Mouse (Mus musculus): ENCODE measurements around the gene Ltbp1. TPM values are rescaled to one million over a fixed set of nuclear protein-coding genes. Genes with fewer than 3 reads are reported as not detected.
A peak's percentile ranks its signal among the peaks of the same experiment; 100 is the strongest.

Ltbp1 gene
- total RNA-seq, 2 experiments from 2014 or later: 7.2 to 7.8 TPM

DNA sequence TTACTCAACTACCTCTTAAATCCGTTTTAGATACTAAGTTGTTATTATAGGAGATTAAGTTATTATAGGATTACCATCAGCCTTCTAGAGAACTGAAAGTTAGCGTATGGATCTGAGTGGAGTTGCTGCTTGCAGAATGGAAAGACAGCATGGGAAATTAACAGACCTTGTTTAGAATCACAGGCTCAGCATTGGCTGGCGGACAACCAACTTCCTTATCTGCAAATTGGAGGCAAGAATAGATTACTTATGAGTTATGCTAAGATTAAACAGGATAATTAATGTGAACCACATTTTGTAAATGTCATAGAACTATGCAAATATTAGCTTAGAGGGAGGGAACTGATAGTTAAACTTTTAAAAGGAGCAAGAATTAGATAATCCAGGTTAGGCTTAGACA is 223.0 kb downstream of the Ltbp1 start:
- DNase-seq (ENCODE audit: low spot score in 2 of 2): no peak

DNA sequence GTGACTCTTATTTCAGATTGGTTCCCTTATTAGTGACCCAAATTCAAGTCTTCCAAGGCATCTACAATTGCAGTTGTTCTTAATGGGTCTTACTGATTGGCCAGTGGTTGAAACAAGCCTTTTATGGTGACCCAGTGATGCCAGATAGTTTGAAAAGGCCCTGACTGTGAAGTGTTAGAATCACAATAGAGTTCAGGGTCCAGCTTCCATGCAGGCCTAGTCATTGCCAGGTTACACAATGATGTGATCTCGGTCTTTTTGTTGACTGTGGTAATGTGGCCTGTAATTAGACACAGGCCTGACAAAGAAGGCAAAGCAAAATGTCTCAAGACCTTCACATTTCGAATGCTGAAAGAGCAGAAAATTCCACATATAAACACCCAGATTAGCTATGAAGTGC is 227.8 kb downstream of the Ltbp1 start:
- DNase-seq (ENCODE audit: low spot score in 2 of 2): no peak

DNA sequence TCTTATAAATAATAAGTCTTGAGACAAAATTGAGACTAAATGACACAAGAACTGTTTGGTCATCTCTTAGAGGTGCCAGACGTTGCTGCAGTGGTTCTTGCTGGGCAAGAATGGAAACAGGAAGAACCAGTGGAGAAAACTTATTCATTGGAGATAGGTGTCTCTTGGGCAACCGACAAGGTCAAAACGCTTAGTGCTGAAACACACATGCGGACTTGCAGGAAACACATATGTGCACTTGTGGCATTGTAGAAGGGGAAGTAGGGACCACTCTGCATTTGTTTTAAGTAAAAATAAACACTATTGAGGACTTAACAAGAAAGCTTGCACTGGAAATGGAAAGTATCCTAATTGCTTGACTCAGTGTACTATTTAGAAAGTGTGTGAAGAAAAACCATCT is 228.6 kb downstream of the Ltbp1 start:
- no peak for DNase-seq (ENCODE audit: low spot score in 2 of 2)

DNA sequence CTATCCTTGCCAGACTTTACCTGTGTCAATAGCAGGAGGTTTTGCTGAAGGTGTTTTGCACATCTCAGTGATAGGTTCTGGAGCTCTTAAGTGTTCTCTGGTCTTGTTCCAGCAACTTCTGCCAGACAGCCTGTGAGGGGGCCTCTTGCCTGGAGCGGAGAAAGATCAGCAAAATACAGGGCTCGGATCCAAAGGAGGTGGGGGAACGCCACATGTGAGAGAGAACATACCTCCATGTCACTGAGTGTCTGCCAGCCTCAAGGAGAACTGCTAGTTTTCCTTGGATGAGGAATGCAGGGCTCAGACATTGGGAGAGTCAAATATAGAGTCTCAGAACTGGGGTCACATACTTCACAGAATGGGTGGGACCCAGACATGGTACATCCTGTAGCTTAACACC is 230.4 kb downstream of the Ltbp1 start:
- DNase-seq (ENCODE audit: low spot score in 2 of 2): peak; percentile 23 to 28

DNA sequence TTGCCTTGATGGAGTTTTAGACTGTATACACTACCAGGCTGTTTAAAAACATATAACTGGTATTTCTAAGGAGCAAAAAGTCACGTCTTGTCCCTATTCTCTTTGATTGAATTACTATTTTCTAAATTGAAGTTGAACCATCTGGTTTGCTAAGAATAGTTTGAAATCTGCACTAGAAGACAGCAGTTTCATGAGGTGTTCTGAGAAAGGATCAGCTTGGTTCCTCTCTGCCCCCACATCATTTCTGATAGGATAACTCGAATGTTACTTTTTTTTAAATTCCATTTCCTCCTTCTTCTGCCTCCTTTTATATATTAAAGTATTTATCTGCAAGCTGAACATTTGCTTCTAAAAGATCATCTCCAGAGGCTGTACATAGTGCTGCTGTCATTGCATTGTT is 231.2 kb downstream of the Ltbp1 start:
- no peak for DNase-seq (ENCODE audit: low spot score in 2 of 2)

DNA sequence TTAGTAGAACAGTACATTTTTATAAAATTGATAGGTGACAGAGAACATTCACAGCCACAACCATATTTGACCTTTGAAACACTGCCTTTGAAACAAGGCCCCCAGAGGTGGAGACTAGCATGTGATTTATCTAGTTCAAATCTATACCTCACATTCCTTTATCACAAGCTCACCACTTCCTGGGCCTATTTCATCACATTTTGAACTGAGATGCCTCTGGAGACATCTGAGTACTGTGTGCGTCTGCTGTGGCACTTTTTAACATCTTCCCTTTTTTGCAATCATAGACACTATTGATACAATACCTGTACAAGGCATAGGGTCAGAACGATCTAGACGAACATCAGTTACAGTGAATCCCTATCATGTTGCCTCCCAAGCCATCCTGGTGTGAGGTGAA is 232.1 kb downstream of the Ltbp1 start:
- no peak for DNase-seq (ENCODE audit: low spot score in 2 of 2)

DNA sequence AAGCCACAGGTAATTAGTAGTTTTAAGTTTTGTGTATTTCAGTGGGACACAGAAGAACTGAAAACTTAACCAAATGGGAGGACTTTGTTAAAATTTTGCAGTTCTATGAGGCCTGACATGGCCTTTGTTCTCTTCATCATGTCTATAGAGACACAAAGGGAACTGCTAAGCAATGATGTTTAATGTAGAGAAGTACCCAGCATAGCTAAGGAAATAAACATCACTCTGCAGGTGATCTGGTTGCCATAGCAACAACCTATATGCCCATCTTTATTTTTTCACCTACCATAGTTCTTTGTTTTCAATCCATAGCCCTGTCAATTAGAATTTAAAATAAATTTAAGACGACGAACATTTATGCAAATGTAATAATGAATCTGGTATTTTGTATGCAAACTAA is 233.3 kb downstream of the Ltbp1 start:
- no peak for DNase-seq (ENCODE audit: low spot score in 2 of 2)

DNA sequence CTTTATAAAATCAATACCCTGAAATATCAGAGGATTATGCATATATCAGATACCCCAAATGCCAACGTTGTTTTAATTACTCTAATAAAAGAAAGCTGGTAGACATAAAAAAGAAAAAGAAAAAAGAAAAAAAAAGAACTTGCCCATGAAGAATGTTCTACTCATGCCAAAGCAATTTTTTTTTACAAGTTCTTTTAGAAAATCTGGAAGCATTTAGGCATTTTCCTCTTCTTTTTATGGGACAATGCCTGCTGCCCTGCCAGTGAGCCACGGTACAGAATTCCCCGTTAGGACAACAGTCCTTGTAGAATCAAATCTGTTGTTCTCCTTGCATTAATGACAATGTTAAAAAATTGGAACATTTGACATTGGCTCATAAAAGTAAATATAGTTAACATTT is 234.2 kb downstream of the Ltbp1 start:
- no peak for DNase-seq (ENCODE audit: low spot score in 2 of 2)

DNA sequence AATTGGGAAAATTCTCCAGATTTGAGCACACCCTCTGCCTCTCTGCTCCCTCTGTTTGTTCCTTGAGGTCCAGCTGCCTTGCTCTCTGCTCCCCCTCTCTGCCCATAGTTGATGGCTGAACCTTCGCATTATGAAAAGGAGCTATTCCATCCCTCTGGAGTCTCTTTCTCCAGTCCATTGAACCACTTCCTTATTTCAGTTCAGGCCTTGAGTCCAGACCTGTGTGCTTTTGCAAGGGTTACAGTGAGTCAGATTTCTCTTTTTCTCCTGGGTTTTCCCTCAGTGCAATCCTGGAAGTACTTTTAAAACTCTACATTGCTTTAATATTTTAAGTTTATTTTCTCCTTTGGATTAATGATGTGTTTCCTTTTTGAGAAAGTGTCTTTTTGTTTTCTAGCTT is 236.7 kb downstream of the Ltbp1 start:
- DNase-seq (ENCODE audit: low spot score in 2 of 2): no peak

DNA sequence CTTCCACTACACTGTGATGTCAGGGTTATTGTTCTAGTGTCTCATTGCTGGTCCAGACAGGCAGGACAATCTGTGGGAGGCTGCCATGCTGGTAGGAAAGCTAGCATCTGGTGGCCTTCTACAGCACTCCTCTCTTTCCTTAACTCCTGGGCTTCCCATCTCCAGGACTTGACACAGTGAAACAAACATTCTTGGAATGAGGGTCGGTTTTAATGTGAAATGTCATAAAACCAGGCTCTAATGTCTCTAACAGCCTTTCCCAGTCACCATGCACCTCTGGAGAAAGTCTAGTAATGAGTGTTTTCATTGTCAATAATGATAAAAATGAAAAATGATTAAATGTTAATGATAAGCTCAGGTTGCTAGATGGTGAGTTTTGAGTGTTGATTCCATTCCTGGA is 237.9 kb downstream of the Ltbp1 start:
- no peak for DNase-seq (ENCODE audit: low spot score in 2 of 2)

DNA sequence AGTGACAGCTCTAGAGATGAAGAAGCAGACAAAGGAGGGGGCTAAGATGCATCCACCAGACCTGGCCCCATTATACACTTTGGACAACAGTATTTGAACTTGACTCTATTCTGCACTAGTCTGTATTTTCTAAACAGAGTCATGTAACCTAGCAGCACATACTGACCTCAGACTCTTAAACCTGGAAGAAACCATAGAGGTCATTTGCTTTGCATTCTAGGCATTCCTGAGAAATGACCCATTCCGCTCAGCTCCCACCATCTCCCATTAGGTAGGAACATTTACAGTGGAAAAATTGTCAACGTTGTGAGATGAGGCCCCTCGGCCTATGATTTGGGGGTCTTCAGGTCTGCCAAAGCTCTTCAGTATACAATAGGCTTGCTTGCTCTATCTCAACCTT is 238.8 kb downstream of the Ltbp1 start:
- DNase-seq (ENCODE audit: low spot score in 2 of 2): no peak

DNA sequence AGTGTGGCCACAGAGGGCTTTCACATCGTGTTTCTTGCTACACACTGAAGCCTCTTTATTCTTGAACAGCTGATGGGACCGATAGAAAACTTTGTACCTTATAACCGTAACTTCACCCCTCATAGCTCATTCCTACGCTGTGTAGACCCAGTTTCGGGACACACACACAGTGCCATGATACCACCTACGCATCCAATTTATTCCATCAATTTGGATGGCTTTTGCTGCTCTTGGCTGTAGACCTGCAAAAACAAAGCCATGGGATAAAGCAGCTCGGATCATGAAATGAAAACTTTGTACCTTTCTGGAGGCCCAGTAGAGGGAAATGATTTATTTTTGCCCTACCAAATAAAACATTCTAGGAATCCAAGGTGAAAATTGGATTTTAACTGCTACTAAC is 239.7 kb downstream of the Ltbp1 start:
- DNase-seq (ENCODE audit: low spot score in 2 of 2): no peak

DNA sequence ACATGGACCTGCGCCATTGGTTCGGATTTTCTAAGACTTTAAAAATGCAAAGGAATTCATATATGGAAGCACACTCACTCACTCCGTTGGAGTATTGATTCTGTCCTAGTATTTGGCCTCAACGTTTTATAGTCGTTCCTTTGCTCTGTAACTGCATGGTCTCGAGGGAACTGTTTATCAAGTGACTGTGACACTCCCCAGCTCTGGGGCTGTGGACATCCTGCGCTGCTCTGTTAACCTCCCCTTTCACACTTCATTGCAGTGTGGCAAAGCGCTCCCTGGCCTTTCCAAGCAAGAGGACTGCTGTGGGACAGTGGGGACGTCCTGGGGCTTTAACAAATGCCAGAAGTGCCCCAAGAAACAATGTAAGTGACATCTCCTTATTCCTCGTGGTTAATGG is 243.3 kb downstream of the Ltbp1 start:
- no peak for DNase-seq (ENCODE audit: low spot score in 2 of 2)

DNA sequence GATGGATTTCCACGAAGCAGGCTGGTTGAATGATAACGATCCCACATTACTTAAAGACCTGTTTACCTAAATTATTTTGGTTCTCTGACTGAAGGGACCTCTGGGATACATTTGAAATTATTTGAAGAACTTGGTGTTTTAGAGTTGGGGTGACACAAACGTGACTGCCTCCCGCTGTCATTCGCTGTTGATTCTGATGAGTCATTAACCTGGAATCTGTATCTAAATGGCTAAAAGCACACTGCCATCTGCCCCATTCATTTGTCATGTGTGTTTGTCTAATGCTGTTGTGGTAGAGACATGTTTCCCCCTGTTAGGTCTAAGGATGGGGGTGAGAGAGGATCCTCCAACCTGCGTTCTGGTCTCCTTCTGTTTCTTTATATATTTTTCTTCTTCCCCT is 245.2 kb downstream of the Ltbp1 start:
- no peak for DNase-seq (ENCODE audit: low spot score in 2 of 2)

DNA sequence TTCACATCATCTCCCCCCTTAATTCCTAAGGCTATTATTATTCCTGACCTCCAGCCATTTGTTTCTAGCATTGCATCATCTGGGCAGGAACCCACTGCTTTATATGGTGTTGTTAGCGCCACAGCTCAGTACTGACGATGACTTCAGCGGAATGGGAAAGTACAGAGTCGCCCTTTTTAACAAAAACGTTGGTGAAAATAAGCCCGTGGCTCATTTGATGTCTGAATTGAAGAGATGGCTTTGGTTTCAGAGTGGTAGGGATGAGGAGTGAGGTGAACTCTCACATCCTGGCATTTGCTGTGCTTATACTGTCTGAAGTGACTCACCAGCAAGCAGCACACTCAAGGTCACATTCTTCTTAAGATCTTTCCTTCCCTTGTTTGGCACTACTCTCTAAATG is 245.7 kb downstream of the Ltbp1 start:
- no peak for DNase-seq (ENCODE audit: low spot score in 2 of 2)

DNA sequence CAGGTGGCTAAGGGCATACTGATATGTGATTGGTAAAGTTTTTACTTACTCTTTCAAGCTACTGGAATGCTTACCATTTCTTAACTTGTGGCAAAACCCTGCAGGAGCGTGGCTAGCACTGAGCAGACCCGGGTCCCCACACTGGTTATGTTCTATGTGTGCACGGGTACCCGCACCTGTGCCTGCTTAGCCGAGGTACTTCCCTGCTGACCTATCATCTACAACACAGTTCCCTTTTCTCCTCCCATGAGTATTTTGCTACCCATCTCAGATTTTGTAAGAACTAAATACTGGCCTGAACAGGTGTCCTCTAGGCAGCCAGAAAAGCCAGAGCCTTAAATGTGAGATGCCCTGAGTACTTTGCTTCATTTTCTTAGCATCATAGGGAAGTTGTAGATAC is 247.2 kb downstream of the Ltbp1 start:
- DNase-seq (ENCODE audit: low spot score in 2 of 2): no peak

DNA sequence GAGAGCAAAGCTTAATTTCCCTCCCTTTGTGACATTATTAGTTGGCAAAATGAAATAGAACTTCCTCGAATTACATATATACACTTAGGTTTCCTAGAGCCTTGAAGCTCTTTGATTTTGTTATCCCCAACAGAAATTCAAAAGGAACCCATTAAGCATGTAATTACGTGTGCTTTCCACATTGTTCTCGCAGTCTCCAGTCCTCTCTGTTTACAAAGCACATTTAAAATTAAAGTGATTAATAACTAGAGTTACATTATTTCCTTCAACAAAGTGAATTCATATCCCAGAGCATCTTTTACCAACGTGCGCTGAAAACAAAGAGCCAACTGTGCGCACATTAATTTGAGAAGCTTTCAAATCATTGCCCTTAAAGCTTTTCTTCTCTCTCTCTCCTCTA is 249.5 kb downstream of the Ltbp1 start:
- no peak for DNase-seq (ENCODE audit: low spot score in 2 of 2)

DNA sequence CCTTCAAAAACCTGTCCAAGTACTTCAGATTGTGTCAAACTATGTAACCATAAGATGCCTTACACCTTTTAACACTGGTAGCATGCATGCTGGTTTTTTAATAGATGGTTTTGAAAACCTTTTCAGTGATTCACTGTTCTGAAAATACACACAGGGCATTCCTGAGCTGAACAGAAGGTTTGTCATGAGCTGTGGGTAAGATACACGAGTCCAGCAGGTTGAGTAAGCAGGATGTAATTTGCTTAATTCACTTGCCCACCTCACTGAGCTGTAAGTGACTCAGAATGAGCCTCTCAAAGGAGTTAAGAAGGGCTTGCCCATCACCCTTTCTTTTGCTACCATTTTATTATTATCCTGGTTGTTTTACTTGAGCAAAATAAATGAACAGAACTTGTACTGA is 250.6 kb downstream of the Ltbp1 start:
- no peak for DNase-seq (ENCODE audit: low spot score in 2 of 2)

DNA sequence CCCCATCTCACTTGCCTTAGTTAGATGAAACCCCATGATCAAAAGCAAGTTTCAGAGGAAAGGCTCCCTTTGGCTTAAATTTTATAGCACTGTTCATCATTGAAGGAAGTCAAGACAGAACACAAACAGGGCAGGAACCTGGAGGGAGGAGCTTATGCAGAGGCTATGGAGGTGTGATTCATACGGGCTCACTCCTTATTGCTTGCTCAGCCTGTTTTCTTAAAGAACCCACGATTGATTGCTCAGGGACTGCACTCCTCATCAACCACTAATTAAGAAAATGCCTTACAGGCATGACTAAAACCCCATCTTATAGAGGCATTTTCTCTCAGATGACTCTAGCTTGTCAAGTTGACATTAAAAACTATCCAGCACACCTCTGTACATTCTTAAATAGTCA is 253.1 kb downstream of the Ltbp1 start:
- DNase-seq (ENCODE audit: low spot score in 2 of 2): no peak

DNA sequence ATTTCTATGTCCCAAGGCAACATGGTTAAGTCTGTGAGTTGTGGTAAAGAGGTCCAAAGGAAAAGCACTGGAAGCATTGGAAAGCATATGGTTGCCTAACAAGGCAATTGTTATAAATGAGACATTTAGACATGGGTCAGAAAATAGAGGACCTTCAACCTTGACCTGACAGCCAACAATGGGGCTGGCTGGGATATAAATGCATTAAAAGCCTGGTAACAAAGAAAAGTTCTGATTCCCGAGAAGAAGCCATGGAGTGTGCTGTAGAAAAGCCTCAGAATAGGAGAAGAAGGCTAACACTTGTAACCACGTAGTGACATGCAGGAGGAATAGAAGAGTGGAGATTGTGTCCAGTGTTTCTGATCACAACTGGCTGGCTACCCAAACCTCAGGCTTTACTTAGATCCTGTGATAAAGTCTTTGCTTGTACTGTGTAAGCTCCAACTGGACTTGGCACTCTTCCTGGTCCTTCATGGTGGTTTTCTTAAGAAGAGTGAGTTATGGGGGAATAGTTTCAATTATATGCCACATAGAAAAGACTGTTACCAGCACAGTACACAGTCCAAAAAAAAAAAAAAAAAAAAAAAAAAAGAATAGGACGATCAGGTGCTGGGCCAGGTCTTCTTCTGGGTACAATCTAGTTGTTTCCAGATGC is 258.1 kb downstream of the Ltbp1 start:
- no peak for DNase-seq (ENCODE audit: low spot score in 2 of 2)

DNA sequence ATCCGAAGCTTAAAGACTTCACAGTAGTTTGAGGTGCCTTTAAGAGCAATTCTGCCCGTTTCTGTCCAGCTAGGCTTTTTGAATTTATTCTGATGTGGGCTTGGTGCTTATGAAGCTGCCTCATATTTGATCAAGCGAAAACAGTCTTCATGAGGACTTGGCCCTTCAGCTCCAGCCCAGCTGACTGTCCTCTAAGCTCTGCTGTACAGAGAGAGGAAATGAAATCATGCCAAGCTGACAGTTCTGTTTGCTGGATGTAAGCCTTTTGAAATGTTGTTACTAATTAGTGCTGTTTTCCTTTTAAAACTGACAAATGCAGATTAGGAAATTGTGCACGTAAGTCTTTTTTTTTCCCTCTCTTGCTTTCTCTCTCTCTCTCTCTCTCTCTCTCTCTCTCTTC is 263.1 kb downstream of the Ltbp1 start:
- DNase-seq (ENCODE audit: low spot score in 2 of 2): no peak

DNA sequence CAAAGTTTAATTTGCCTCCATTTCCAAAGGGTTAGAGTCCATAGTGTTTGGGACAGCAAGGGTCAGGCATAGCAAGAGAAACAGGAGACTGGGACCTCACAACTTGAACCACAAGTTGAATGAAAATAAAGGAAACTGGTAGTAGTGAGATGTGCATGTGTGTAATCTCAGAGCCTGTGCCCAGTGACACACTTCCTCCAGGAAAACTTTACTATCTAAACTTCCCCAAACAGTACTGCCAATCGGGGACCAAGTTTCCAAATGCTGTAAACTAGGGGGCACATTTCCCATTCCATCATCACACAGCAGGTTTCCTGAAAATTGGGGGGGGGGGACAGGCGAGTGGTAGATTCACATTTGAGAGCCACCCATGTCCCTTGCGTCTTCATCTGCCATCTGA is 267.1 kb downstream of the Ltbp1 start:
- DNase-seq (ENCODE audit: low spot score in 2 of 2): no peak

DNA sequence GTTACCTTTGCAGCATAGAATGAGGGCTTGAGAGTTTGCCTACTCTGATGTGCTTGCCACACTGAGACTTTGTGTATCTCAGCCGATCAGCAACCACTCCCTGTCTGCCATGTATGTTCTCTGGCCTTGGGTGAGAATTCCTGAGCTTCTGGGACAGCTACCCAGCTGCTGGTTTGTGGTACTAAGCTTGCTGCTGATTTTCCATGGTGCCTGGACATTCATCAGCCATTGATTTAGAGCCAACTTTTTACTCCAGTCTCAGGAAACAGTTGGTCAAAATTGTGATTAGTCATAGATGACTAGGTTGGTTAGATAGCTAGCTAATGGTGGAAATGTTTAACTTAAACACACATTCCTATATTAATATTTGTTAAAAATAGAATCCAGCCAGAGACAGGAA is 267.9 kb downstream of the Ltbp1 start:
- DNase-seq (ENCODE audit: low spot score in 2 of 2): no peak

DNA sequence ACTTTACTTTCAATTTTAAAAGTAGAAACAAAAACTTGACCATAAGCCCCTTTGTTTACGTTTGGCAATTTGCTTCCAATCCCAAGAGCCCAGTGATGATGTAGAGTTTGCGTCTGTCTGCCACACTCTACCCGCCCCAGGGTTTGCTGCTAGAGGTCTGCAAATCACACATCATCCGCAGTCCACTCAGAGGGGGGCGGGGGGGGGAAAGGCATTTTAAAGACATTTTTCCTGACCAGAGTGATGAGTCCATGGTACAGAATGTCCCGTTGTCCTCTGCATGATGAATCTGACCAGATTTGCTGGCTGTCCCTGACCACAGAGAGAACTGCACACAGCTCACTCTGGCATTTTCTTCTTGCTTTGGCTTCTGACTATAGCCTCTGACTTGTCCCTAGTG is 269.9 kb downstream of the Ltbp1 start:
- no peak for DNase-seq (ENCODE audit: low spot score in 2 of 2)
